Mouse (Mus musculus): ENCODE measurements around the gene Chst11. TPM values are rescaled to one million over a fixed set of nuclear protein-coding genes. Genes with fewer than 3 reads are reported as not detected.

Chst11 gene
- total RNA-seq, 2 experiments from 2014 or later: 1.3 to 1.4 TPM

DNA sequence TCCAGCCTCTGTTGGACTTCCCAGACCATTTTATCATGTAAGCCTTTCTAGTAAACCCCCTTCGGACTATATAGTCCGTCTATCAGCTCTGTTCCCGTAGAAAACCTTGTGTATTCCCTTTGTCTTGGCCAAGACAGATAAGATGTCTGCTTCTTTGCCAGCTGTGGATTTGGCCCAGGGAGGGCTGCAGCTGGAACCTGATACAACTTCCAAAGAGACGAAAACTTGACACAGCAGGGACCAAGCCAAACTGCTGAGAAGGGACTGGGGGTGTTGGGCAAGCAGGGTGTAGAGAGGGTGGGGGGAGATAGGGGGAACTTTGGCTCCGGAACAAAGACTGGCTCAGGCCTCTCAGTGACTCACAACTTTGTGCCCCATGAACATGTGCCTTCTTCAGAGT lies 232.0 kb downstream of the Chst11 start:
- intact Hi-C loops (cut with DNase I; ENCODE audit: low total_unique reads): no loop called here
- peak; percentile 33 for DNase-seq

DNA sequence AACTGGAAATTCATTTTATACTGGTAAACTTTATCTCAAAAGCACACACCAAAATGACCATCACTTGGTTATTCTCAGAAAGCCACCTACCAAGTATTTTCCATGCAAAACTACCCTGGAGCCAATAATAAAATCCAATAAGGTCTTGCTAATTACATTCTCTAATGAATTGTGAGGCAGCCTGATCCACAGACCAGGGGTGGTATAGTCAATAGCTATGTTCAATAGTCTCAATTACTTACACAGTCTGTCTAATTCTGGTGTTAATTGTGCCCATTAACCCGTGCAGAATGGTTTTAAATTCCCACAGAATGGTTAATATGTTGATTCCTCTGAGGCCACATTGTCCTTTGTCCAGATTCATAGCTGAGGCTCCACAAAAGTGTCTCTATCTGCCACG lies 233.5 kb downstream of the Chst11 start:
- no peak for DNase-seq
- intact Hi-C loops (cut with DNase I; ENCODE audit: low total_unique reads): no loop called here

- intact Hi-C loops (cut with DNase I; ENCODE audit: low total_unique reads): no loop called here
- DNase-seq: peak; percentile 36
Observed at GRCm38 (mm10) chr10:83219729-83220128, 234.4 kb downstream of the Chst11 start.

- intact Hi-C loops (cut with DNase I; ENCODE audit: low total_unique reads): no loop called here
- DNase-seq: no peak
Observed at GRCm38 (mm10) chr10:83220217-83220616, 234.9 kb downstream of the Chst11 start.

DNA sequence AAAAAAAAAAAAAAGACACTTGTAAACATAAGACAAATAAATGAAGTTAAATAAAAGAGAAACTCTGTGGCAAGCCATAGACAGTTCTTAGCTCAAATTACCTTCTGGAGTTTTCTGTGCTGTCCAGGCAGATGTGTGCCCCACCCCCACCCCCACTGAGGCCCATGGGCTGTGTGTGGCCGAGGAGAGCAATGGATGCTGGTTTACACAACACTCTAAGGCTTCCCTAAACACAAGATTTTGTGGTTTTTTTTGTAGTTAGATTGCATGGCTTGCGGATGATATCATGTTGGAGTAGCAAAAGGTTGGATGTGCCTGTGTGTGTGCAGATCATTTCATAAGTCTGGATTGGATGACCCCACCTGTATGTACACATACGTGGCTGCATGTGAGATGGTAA lies 235.5 kb downstream of the Chst11 start:
- no peak for DNase-seq
- intact Hi-C loops (cut with DNase I; ENCODE audit: low total_unique reads): no loop called here

- no peak for DNase-seq
Observed at GRCm38 (mm10) chr10:83224999-83225398, 239.7 kb downstream of the Chst11 start.

GRCm38 (mm10) chr10:83228626-83229025 lies 243.3 kb downstream of the Chst11 start:
- DNase-seq: no peak
- intact Hi-C loops (cut with DNase I; ENCODE audit: low total_unique reads): no loop called here

More at GRCm38 (mm10) chr10:83224999-83225398, 239.7 kb downstream of the Chst11 start:
- intact Hi-C loops (cut with DNase I; ENCODE audit: low total_unique reads): no loop called here

- intact Hi-C loops (cut with DNase I; ENCODE audit: low total_unique reads): no loop called here
Observed at GRCm38 (mm10) chr10:83233967-83234366, 248.7 kb downstream of the Chst11 start.

GRCm38 (mm10) chr10:83234391-83234790 lies 249.1 kb downstream of the Chst11 start:
- no peak for DNase-seq
- intact Hi-C loops (cut with DNase I; ENCODE audit: low total_unique reads): no loop called here

More at GRCm38 (mm10) chr10:83233967-83234366, 248.7 kb downstream of the Chst11 start:
- DNase-seq: no peak

GRCm38 (mm10) chr10:83242106-83242686 lies 256.9 kb downstream of the Chst11 start:
- no peak for DNase-seq
- intact Hi-C loops (cut with DNase I; ENCODE audit: low total_unique reads): no loop called here

DNA sequence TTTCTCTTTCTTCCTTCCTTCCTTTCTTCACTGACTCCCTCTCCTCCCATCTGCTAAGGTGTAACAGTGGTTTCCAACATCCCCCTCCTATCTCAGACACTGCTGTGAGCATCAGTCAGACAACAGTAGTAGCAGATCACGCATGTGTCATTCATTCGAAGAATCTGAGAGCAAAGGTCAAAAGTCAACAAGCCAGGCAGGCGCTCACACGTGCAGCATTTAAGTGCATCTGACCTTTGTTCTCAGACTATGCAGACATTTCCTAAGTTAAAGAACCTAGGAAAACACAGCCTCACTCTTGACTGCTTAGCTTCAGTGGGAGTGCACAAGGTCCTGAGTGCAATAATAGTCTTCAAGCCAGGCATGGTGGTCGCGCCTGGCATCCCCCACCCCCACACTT lies 258.8 kb downstream of the Chst11 start:
- intact Hi-C loops (cut with DNase I; ENCODE audit: low total_unique reads): no loop called here
- DNase-seq: no peak

Other genes with a start within 250 kb of the Chst11 start
- gene Nfyb, start 221.4 kb upstream of the Chst11 start, total RNA-seq (2021): 10 to 100 TPM; 24.0 to 30.3 TPM
- 10 to 100 TPM; 27.5 to 30.4 TPM for gene Txnrd1, start 151.5 kb upstream of the Chst11 start, total RNA-seq (2021)
- gene Eid3, start 118.9 kb upstream of the Chst11 start, total RNA-seq (2021): under 1 TPM; 0.41 to 0.86 TPM

All from gastrocnemius, postnatal 14 days (tissue).